Mouse (Mus musculus): ENCODE results near the gene Phgr1. TPM values are rescaled to one million over a fixed set of nuclear protein-coding genes. Genes with fewer than 3 reads are reported as not detected.
A peak's percentile ranks its signal among the peaks of the same experiment; 100 is the strongest.

Phgr1 gene
- total RNA-seq, 1 experiment from 2014 or later, result not detected

- ATAC-seq (replicated peaks; ENCODE audit: insufficient number of reproducible peaks, low FRiP score, low TSS enrichment, poor library complexity, severe bottlenecking), result peak; percentile 98
These were observed 31.9 kb downstream of the Phgr1 start for GRCm38 (mm10) chr2:118804474-118804873.

GRCm38 (mm10) chr2:118805137-118805536 is 32.6 kb downstream of the Phgr1 start:
- no peak for ATAC-seq (replicated peaks; ENCODE audit: insufficient number of reproducible peaks, low FRiP score, low TSS enrichment, poor library complexity, severe bottlenecking)

- ATAC-seq (replicated peaks; ENCODE audit: insufficient number of reproducible peaks, low FRiP score, low TSS enrichment, poor library complexity, severe bottlenecking), result no peak
These were observed 33.2 kb downstream of the Phgr1 start for GRCm38 (mm10) chr2:118805756-118806155.

- no peak for ATAC-seq (replicated peaks; ENCODE audit: insufficient number of reproducible peaks, low FRiP score, low TSS enrichment, poor library complexity, severe bottlenecking)
These were observed 34.3 kb downstream of the Phgr1 start for GRCm38 (mm10) chr2:118806860-118807259.

- no peak for ATAC-seq (replicated peaks; ENCODE audit: insufficient number of reproducible peaks, low FRiP score, low TSS enrichment, poor library complexity, severe bottlenecking)
These were observed 38.3 kb downstream of the Phgr1 start for GRCm38 (mm10) chr2:118810861-118811260.

- ATAC-seq (replicated peaks; ENCODE audit: insufficient number of reproducible peaks, low FRiP score, low TSS enrichment, poor library complexity, severe bottlenecking), result no peak
These were observed 40.2 kb downstream of the Phgr1 start for GRCm38 (mm10) chr2:118812724-118813123.

- ATAC-seq (replicated peaks; ENCODE audit: insufficient number of reproducible peaks, low FRiP score, low TSS enrichment, poor library complexity, severe bottlenecking), result peak; percentile 100
These were observed 41.6 kb downstream of the Phgr1 start, which contains the start of gene Knstrn for GRCm38 (mm10) chr2:118813981-118814836. Gene Knstrn (plus strand): TSS chr2:118814003.

GRCm38 (mm10) chr2:118822800-118823199 is 50.2 kb downstream of the Phgr1 start:
- ATAC-seq (replicated peaks; ENCODE audit: insufficient number of reproducible peaks, low FRiP score, low TSS enrichment, poor library complexity, severe bottlenecking), result no peak

- ATAC-seq (replicated peaks; ENCODE audit: insufficient number of reproducible peaks, low FRiP score, low TSS enrichment, poor library complexity, severe bottlenecking), result no peak
These were observed 51.8 kb downstream of the Phgr1 start for GRCm38 (mm10) chr2:118824396-118824795.

Other genes with a start within 250 kb of the Phgr1 start
- gene Bmf, start 223.1 kb upstream of the Phgr1 start, total RNA-seq (2017), result 21.5 to 42.1 TPM (median 35.4 TPM) in 3 replicates
- gene Bub1b, start 174.6 kb upstream of the Phgr1 start, total RNA-seq (2017), result 9.5 to 15.1 TPM (median 11.3 TPM) in 3 replicates
- 0.21 TPM in 1 of 3 replicates, not detected in the others for gene Pak6, start 109.5 kb upstream of the Phgr1 start, total RNA-seq (2017)
- gene Ankrd63, start 68.8 kb upstream of the Phgr1 start, total RNA-seq (2017), result 0.58 TPM in 1 of 3 replicates, not detected in the others
- gene Plcb2, start 44.3 kb upstream of the Phgr1 start, total RNA-seq (2017), result 32.8 to 44.3 TPM (median 36.3 TPM) in 3 replicates
- gene Inafm2, start 27.0 kb upstream of the Phgr1 start, total RNA-seq (2017), result 14.5 to 23.9 TPM (median 19.3 TPM) in 3 replicates
- 0.10 to 0.19 TPM in 2 of 3 replicates, not detected in the other for gene Ccdc9b, start 10.1 kb upstream of the Phgr1 start, total RNA-seq (2017)
- not detected in 3 replicates for gene Disp2, start 7.0 kb downstream of the Phgr1 start, total RNA-seq (2017)
- gene Knstrn, start 41.2 kb downstream of the Phgr1 start, total RNA-seq (2017), result 6.5 to 23.1 TPM (median 15.4 TPM) in 3 replicates
- 9.5 to 16.2 TPM (median 13.5 TPM) in 3 replicates for gene Ivd, start 89.2 kb downstream of the Phgr1 start, total RNA-seq (2017)
- 5.6 to 11.9 TPM (median 9.6 TPM) in 3 replicates for gene Bahd1, start 127.6 kb downstream of the Phgr1 start, total RNA-seq (2017)
- gene Chst14, start 153.7 kb downstream of the Phgr1 start, total RNA-seq (2017), result 2.7 to 4.7 TPM in 2 of 3 replicates, not detected in the other

Measured in monocyte, adult 5-6 weeks (primary cell).